Mouse (Mus musculus) Muller cell, postnatal 12 days (primary cell): ENCODE data around the gene Tnrc6b.
A peak's percentile ranks its signal among the peaks of the same experiment; 100 is the strongest.
"Not testable (repeated sequence)": the region's sequence is repeated elsewhere in the genome, so short reads cannot be mapped to it uniquely, and the experiment has no call there.

Experiments
- DNase-seq: peaks from one replicate; pipeline ENCODE4 v3.0.0-alpha.2; 2015; ENCODE audit errors: inconsistent ontology term

Tnrc6b gene

DNA sequence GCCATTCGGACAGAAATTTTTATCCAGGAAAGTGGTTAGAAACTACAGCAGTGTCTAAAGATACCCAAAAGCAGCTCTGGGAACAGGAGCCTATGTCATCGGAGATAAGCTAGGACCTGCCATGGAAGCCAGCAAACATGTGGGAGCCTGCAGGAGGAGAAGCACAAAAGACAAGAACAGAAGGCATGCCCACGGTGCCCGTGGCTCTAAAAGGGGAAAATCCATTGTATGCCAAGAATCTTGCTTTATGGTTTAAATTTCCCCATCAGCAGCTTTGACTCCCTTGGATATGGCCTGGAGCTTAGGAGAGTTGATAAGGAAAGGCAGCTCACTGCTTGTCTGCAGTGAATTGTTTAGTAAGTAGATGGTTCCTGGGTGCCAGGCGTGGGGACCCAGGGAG, 8.2 kb upstream of the Tnrc6b start:
- DNase-seq = no peak

GRCm38 (mm10) chr15:80703495-80703894, 7.6 kb upstream of the Tnrc6b start:
- DNase-seq = no peak

GRCm38 (mm10) chr15:80704267-80704666, 6.8 kb upstream of the Tnrc6b start:
- peak; percentile 73 for DNase-seq

DNA sequence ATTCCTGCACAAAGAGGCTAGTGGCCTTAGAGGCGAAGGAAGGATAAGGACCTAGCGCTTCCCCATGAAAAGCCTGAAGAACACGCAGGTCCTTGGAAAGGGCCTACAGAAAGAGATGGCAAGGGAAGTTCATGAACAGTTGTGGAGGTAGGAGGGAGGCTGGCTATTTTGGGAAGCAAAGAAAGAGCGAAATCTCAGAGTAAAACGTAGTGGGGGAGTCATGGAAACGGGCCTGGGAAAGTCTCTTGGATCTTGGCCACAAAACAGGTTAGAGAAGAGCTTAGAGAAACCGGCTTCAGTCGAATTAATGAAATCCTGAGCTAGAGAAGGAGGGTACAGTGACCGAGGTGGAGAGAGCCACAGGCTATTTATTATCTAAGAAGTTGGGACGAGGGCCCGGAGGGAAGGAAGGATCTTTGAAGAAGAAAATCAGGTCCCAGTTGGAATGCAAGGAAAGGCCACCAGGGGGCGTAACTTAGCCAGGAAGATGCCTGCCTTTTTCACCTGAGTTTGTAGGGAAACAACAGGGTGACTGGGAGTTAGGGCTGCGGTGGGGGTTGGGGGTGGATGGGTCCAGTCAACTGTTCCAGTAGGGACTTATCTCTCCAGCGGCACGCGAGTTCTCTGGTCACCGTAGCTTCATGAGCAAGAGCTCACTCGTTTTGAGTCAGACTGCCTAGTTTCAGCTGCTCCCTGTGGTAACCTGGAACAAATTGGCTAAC, 5.1 kb upstream of the Tnrc6b start:
- peak; percentile 75 for DNase-seq

DNA sequence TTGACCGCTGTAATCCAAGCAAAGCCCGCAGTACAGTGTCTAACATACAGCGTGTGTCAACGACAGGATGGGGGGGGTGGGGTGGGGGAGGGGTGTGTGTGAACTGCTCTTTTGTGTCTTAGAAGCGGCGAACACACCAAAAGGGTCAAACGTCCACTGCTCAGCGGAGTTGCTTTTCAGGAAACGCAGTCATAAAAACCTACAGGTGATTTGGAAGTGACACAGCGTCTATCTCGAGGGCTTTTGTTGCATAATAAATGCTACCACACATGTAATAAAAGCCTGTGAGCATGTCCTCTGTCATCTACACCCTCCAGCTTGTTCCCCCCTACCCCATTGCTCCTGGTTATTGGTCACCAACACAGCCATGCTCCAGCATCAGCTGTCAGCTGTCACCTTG, 4.5 kb upstream of the Tnrc6b start:
- no peak for DNase-seq

DNA sequence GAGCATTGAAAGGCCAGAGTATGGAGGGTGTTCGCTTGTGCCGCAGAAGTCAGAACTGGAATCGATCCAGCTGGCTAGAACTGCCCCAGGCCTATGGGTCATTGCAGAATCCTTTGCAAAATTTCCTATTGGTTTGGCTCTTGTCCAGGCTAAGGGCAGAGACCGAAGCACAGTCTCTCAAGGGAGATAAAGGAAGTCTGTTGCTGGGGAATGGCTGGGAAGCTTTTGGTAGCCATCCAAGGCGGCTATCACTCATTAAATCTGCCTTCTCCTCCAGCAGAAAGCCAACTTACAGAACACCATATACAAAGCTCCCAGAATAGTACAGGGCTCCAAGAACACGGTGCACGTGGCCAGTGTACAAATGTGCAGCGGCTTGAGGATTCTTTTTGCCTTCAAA, 4.0 kb upstream of the Tnrc6b start:
- peak; percentile 90 for DNase-seq

GRCm38 (mm10) chr15:80709593-80709992, 1.5 kb upstream of the Tnrc6b start:
- DNase-seq = peak; percentile 93

GRCm38 (mm10) chr15:80710257-80710607, 881 bp upstream of the Tnrc6b start:
- no peak for DNase-seq

GRCm38 (mm10) chr15:80711401-80712151, 463 bp downstream of the Tnrc6b start:
- peak; percentile 81 for DNase-seq

- no peak for DNase-seq
Observed at GRCm38 (mm10) chr15:80714299-80714698, 3.2 kb downstream of the Tnrc6b start.

GRCm38 (mm10) chr15:80716631-80717135, 5.6 kb downstream of the Tnrc6b start:
- DNase-seq = no peak

GRCm38 (mm10) chr15:80717431-80717830, 6.3 kb downstream of the Tnrc6b start:
- peak; percentile 24 for DNase-seq

- no peak for DNase-seq
Observed at GRCm38 (mm10) chr15:80720249-80720648, 9.1 kb downstream of the Tnrc6b start.

GRCm38 (mm10) chr15:80721861-80722260, 10.7 kb downstream of the Tnrc6b start:
- no peak for DNase-seq

GRCm38 (mm10) chr15:80722366-80722765, 11.3 kb downstream of the Tnrc6b start:
- DNase-seq = no peak

- no peak for DNase-seq
Observed at GRCm38 (mm10) chr15:80729477-80729876, 18.4 kb downstream of the Tnrc6b start.

DNA sequence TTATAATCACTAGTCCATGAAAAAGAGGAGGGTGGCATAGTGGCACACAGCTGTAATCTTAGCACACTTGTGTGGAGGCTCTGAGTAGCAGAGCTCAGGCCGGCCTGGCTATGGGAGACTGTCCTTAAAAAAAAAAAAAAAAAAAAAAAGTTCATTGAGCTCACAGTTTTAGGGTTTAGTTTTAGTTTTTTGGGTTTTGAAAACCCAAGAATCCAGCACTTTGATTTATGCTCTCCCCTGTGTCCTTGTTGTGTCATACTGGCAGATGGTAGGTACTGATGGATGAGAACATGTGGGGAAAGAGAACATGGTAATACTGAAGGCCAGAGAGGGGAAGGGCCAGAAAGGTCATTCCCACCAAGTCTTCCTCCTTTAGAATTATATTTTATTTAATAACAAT, 19.9 kb downstream of the Tnrc6b start:
- no peak for DNase-seq

- no peak for DNase-seq
Observed at GRCm38 (mm10) chr15:80731511-80731910, 20.4 kb downstream of the Tnrc6b start.

DNA sequence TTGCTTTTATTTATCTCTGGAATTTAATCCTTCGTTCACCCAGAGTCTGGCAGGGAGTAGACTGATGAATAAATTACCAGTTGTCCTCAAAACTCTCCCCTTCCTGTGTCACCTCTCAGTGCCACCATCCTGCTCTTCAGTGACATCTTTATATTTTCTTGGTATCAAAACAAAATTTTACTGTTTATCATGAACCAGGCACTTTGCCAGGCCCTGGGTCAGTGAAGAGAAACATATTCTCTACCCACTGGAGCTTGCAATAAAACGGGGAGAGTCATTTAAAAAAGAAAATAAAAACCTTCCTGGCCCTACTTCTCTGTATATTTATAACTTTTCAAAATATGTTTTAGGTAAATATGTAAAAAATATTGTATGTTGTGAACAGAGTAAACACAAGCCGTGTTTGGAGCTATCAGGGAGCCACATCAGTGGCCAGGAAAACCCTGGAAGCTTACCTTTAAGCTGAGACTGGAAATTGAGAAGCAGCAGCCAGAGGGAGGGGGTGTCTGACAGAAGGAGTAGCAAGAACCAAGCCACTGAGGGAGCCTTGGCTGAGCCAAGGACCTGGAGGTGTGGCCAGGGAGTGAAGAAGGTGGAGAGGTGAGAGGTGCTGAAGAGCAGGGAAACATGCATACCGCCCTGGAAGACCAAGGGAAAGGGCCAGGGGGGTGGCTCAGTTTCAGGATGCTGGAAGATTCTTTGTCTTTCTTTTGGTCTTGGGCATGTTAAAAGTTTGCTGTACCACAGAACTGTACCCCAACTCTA, 21.3 kb downstream of the Tnrc6b start:
- peak; percentile 10 for DNase-seq

- no peak for DNase-seq
Observed at GRCm38 (mm10) chr15:80735300-80735699, 24.2 kb downstream of the Tnrc6b start.

DNA sequence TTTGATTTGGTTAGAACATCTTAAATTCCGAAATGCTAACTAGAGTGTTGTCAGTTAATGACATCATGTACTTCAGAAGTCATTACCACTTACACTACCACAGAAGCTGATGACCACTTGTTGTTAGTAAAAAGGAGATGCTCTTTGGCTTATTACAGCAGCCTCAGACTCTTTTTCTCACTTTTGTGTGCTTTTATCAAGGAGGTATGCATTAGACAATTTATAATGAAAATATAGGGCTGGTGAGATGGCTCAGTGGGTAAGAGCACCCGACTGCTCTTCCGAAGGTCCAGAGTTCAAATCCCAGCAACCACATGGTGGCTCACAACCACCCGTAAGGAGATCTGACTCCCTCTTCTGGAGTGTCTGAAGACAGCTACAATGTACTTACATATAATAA, 24.6 kb downstream of the Tnrc6b start:
- not testable (repeated sequence) for DNase-seq

- no peak for DNase-seq
Observed at GRCm38 (mm10) chr15:80736553-80736952, 25.4 kb downstream of the Tnrc6b start.
